Mouse (Mus musculus) liver, embryonic 14.5 days (tissue): ENCODE data around the gene Zfp239. TPM values are rescaled to one million over a fixed set of nuclear protein-coding genes. Genes with fewer than 3 reads are reported as not detected.

Experiments
- ATAC-seq: fragments of 200-750 bp; cut with Nextera tagmentation; 2 replicates; pipeline ENCODE4 v1.8.0; 2017; ENCODE audit warnings: moderate number of reproducible peaks, mild to moderate bottlenecking, moderate library complexity; ENCODE audit not compliant: insufficient read depth
- DNase-seq, 3 experiments: peaks; one replicate each; pipeline ENCODE4 v3.0.0-alpha.2; 2012 to 2013; ENCODE audit warnings: low read depth in 3 of 3, low spot score in 3 of 3
- H3K27ac ChIP-seq: fragments of 300-500 bp; sonication (generic); 2 replicates; pipeline ENCODE4 v1.5.1; 2014; ENCODE audit warnings: moderate library complexity, mild to moderate bottlenecking, control low read depth, inconsistent platforms
- H3K27me3 ChIP-seq: fragments of 300-500 bp; sonication (generic); 2 replicates; pipeline ENCODE4 v1.6.1; 2014; ENCODE audit warnings: mild to moderate bottlenecking, low read length, moderate library complexity; ENCODE audit not compliant: control insufficient read depth, insufficient read depth
- H3K36me3 ChIP-seq: fragments of 300-500 bp; sonication (generic); replicated peaks from 2 replicates; pipeline ENCODE4 v1.6.1; 2014; ENCODE audit warnings: low read depth; ENCODE audit not compliant: control insufficient read depth, insufficient read depth
- H3K4me1 ChIP-seq, 2 experiments: fragments of 200-500 bp in 1 of 2; fragments of 300-500 bp in 1 of 2; sonication (generic) in 1 of 2; replicated peaks; 2 replicates each; pipeline ENCODE4 v1.6.1; 2012 to 2014; ENCODE audit warnings: antibody characterized with exemption in 1 of 2, inconsistent platforms in 1 of 2, low read length in 1 of 2; ENCODE audit not compliant: control insufficient read depth in 2 of 2, insufficient read depth in 2 of 2
- H3K4me2 ChIP-seq: fragments of 300-500 bp; sonication (generic); 2 replicates; pipeline ENCODE4 v1.6.1; 2014; ENCODE audit warnings: low read depth, mild to moderate bottlenecking, control low read depth, moderate library complexity
- H3K4me3 ChIP-seq, 2 experiments: fragments of 200-500 bp in 1 of 2; fragments of 300-500 bp in 1 of 2; sonication (generic) in 1 of 2; 2 replicates each; pipeline ENCODE4 v1.5.1; 2012 to 2014; ENCODE audit warnings: low read depth in 2 of 2, low read length in 2 of 2, mild to moderate bottlenecking in 2 of 2, control low read depth in 1 of 2, inconsistent platforms in 1 of 2, moderate library complexity in 1 of 2; ENCODE audit not compliant: insufficient read depth in 1 of 2
- H3K9ac ChIP-seq: fragments of 300-500 bp; sonication (generic); replicated peaks from 2 replicates; pipeline ENCODE4 v1.6.1; 2014; ENCODE audit warnings: mild to moderate bottlenecking, control low read depth, moderate library complexity
- H3K9me3 ChIP-seq: fragments of 300-500 bp; sonication (generic); 2 replicates; pipeline ENCODE4 v1.6.1; 2016; ENCODE audit warnings: low read length, mixed read lengths; ENCODE audit not compliant: control insufficient read depth
- CTCF ChIP-seq: IDR thresholded peaks from 2 replicates; pipeline ENCODE4 v1.5.1; 2016; ENCODE audit warnings: antibody characterized with exemption, low read depth, control low read depth
- EP300 ChIP-seq: IDR thresholded peaks from 2 replicates; pipeline ENCODE4 v1.6.1; 2016; ENCODE audit warnings: antibody characterized with exemption, low read depth
- WGBS: fragments of 180-500 bp; shearing (Covaris S2); extraction: QIAGEN DNeasy Blood & Tissue Kit; methylation state at CpG from one replicate; pipeline ENCODE4 v1.1.7; 2014; ENCODE audit not compliant: insufficient replicate concordance; 5-methylcytosine and 5-hydroxymethylcytosine counted together
- polyA plus RNA-seq, 2 experiments: library from polyadenylated mRNA; depleted of rRNA in 1 of 2; stranded (reverse) in 1 of 2; unstranded in 1 of 2; fragments of >200 nt; fragmentation: Nextera tagmentation in 1 of 2; extraction: Ambion mirVana in 1 of 2; gene quantifications; 2 replicates each; pipeline versions ENCODE4 v1.2.1 to v1.2.3; 2012 to 2014

Zfp239 gene
- polyA plus RNA-seq, 2 experiments: 2.0 to 2.9 TPM

DNA sequence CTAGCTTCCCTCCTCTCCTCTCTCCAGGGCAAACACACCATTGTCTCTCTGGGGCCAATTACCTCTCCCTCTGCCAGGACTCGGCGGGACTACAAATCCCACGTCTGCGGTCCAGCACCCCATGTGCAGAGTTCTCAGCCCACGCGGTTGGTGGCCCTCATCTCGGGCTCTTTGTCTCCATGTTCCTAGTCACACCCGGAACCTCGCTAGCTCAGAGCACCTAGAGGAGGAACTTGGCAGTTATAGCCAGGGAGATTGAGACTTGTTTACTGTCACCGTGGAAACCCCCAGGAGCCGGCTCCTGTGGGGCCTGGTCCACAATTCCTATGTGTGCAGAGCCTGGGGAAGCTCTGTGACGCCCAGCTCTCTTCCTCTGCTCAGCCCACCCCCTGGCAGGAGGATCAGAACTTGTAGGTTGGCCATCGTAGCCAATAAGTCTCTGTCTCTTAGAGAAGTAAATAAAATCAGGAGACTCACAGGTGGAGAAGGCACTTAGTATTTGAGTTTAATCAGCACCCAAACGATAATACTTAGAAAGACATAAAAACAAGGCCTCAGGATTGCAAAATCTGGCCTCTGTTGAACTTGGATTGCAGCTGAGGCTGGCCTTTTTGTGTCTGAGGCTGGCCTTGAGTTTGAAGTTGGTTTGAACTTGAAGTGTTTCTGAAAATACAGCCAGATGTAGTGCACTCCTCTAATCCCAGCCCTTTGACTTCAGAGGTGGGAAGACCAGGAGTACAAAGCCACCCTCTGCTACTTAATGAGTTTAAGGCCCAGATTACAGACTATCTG, 29.7 kb downstream of the Zfp239 start:
- H3K4me2 ChIP-seq: no peak overlapping the region
- H3K36me3 ChIP-seq: no peaks in the 10 kb centered on the region
- peaks cover 34 to 43% of the 10 kb centered on the region in 2 experiments for H3K4me1 ChIP-seq
- no peak overlapping the region for H3K27ac ChIP-seq
- H3K27me3 ChIP-seq: no peaks in the 10 kb centered on the region
- no peaks in the 10 kb centered on the region for H3K9me3 ChIP-seq
- H3K9ac ChIP-seq: no peak overlapping the region
- no peak overlapping the region for H3K4me3 ChIP-seq
- no peak for ATAC-seq
- DNase-seq: no peak
- 54% methylated on average over 14 of the region's 14 CpGs for WGBS
- TF ChIP-seq EP300: no peak

DNA sequence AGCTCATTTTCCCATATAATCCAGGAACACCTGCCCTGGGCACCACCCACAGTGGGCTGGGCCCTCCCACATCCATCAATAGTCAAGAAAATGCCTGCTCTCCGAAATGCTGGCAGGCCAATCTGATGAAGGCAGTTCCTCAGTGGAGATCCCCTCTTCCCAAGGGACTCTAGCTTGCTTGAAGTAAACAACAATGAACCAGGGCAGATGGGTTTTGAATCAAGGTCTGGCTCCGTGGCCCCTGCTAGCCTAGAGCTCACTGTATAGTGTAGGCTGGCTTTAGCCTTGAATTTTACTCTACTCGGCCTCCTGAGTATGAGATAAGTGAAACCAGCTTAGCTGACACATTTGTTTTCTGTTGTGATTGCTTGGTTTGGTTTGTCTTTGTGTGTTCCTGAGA, 30.5 kb downstream of the Zfp239 start:
- Histone ChIP-seq H3K4me1 (peaks cover 27 to 36% of the 10 kb centered on the region in 2 experiments), H3K27ac (no peak overlapping the region), H3K4me2 (no peak overlapping the region), H3K36me3 (no peaks in the 10 kb centered on the region), H3K9me3 (no peaks in the 10 kb centered on the region), H3K27me3 (no peaks in the 10 kb centered on the region), H3K4me3 (no peak overlapping the region), H3K9ac (no peak overlapping the region)
- TF ChIP-seq EP300 (no peak), CTCF (no peak)
- WGBS: 64% methylated on average over 3 of the region's 3 CpGs
- DNase-seq (no peak), ATAC-seq (no peak)

GRCm38 (mm10) chr6:117893435-117893834, 31.5 kb downstream of the Zfp239 start:
- Histone ChIP-seq H3K27ac (no peak overlapping the region), H3K4me2 (no peak overlapping the region), H3K9me3 (no peaks in the 10 kb centered on the region), H3K27me3 (no peaks in the 10 kb centered on the region), H3K4me3 (no peak overlapping the region), H3K9ac (no peak overlapping the region), H3K4me1 (peaks cover 17 to 26% of the 10 kb centered on the region in 2 experiments), H3K36me3 (no peaks in the 10 kb centered on the region)
- DNase-seq (no peak), ATAC-seq (no peak)
- TF ChIP-seq CTCF: no peak
- no peak for TF ChIP-seq EP300
- 77% methylated on average over 2 of the region's 2 CpGs for WGBS

DNA sequence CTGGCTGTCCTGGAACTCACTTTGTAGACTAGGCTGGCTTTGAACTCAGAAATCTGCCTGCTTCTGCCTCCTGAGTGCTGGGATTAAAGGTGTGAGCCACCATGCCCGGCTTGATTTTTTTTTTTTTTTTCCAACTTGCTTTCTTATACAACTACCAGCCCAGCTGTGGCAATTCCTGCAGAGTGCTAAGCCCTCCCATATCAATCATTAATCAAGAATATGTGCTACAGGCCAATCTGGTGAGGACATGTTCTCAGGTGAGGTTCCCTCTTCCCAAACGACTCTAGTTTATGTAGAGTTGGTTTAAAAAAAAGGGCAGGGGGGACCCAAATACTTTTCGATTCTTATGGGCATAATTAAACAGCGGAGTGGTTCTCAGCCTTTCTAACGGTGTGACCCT, 35.9 kb downstream of the Zfp239 start:
- Histone ChIP-seq H3K4me1 (peaks cover 17 to 19% of the 10 kb centered on the region in 2 experiments), H3K9ac (no peak overlapping the region), H3K27ac (no peak overlapping the region), H3K4me3 (no peak overlapping the region), H3K36me3 (no peaks in the 10 kb centered on the region), H3K27me3 (no peaks in the 10 kb centered on the region), H3K4me2 (no peak overlapping the region), H3K9me3 (no peaks in the 10 kb centered on the region)
- DNase-seq (no peak), ATAC-seq (no peak)
- 60% methylated on average over 5 of the region's 5 CpGs for WGBS
- TF ChIP-seq EP300 (no peak), CTCF (no peak)

DNA sequence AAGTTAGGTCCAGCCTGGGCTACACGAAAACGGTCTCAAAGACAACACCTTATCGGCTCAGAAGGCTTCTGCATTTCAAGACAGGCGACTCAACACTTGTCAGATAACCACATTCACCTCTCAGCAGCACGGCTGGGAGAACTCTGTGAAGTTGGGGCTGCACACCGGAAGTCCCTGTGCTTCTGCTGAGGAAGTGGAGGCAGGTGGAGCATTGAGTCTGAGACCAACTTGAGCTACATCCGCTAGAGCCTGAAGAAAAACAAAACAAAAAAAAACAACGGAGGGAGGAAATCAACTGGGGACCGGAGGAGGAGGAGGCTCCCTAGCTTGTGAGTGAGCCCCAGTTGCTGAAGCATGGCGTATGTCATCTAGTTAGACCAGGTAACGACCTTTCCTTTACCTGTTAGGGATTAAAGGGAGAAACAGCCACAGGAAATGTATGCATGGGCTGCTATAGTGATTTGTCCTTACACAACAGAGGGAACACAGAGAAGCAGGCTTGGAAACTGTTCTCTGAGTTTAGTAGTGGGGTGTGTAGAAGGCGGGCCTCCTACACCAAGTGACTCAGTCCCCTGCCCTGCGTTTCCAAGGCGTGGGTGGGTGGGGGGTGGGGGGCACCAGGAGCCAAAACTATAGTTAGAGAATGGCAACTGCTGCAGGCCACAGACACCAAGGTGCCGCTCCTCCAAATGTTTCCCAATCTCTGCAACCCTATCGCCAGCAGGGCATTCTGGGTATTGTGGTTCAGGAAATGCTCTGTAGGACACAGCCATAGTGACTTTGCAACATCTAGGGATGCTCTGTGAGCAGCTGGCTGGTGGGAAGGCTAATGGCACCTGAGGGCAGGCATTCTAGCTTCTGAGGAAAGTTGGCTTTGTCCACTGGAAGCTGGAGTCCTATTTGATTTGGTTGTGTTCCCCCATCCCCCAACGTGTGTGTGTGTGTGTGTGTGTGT, 38.5 kb downstream of the Zfp239 start, which contains the start of gene Hnrnpf:
TSS of gene Hnrnpf (plus strand) at position 199 of the 955 bp plus-strand sequence.
- WGBS: 25% methylated on average over 17 of the region's 17 CpGs
- TF ChIP-seq EP300: peak; percentile 52
- no peak for TF ChIP-seq CTCF
- Histone ChIP-seq H3K4me1 (peaks cover 23 to 24% of the 10 kb centered on the region in 2 experiments), H3K9me3 (no peaks in the 10 kb centered on the region), H3K9ac (peak within 1 kb of the TSS; percentile 23; the same call in 1 of the 2 replicates), H3K27ac (peak within 1 kb of the TSS; percentile 70), H3K4me2 (peak within 1 kb of the TSS; percentile 64), H3K27me3 (no peaks in the 10 kb centered on the region), H3K36me3 (no peaks in the 10 kb centered on the region), H3K4me3 (peak within 1 kb of the TSS; percentile 28 to 34)
- ATAC-seq: peak; percentile 69
- no peak for DNase-seq
